Mouse (Mus musculus): ENCODE results near the gene Gpr35.

Gpr35 gene

GRCm38 (mm10) chr1:92979073-92979602 lies 28.5 kb downstream of the Gpr35 start:
- in situ Hi-C loops (cut with MboI, MseI) = no loop called here

GRCm38 (mm10) chr1:92981056-92981845 lies 30.6 kb downstream of the Gpr35 start:
- in situ Hi-C loops (cut with MboI, MseI) = no loop called here

GRCm38 (mm10) chr1:92982931-92983605 lies 32.4 kb downstream of the Gpr35 start:
- in situ Hi-C loops (cut with MboI, MseI) = no loop called here

DNA sequence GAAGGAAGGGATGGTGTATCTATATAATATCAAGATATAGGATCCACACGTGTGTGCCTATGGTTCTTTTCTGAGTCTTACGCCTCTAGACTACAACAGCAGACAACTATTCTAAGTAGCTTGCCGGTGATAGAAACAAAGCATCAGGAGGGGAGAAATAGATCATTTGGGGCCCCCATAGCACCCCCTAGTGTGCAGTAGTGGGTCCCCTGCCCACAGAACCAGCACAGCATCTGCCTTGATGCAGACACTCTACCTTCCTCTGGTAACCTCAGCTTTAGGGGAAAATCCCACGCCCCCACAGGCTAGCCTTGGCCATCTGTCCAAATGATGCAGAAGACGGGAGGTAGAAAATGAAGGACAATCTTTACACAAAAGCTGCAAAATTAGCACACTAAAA lies 34.3 kb downstream of the Gpr35 start:
- in situ Hi-C loops (cut with MboI, MseI) = no loop called here

- in situ Hi-C loops (cut with MboI, MseI) = no loop called here
These were observed 38.2 kb downstream of the Gpr35 start for GRCm38 (mm10) chr1:92988894-92989293.

GRCm38 (mm10) chr1:92989891-92990290 lies 39.2 kb downstream of the Gpr35 start:
- in situ Hi-C loops (cut with MboI, MseI) = no loop called here

- in situ Hi-C loops (cut with MboI, MseI) = no loop called here
These were observed 41.7 kb downstream of the Gpr35 start for GRCm38 (mm10) chr1:92992214-92992855.

DNA sequence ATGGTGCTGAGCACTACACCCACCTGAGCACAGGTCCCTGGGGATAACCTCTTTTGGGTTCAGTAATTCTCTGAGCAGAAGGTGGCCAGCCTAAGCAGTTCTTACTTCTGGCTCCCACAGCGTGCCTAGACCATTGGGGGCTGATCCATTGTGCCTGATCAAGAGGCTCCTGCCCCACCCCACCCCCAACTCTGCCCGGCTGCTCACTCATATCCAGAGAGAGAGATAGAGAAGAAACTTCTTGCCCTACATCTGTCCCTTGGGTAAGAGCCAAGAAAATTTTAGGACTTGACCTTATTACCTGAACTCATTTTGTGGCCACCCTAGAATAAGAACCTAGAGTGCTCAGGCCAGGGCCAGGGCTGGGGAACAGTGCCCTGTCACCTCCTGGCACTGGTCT lies 42.2 kb downstream of the Gpr35 start:
- in situ Hi-C loops (cut with MboI, MseI) = no loop called here

DNA sequence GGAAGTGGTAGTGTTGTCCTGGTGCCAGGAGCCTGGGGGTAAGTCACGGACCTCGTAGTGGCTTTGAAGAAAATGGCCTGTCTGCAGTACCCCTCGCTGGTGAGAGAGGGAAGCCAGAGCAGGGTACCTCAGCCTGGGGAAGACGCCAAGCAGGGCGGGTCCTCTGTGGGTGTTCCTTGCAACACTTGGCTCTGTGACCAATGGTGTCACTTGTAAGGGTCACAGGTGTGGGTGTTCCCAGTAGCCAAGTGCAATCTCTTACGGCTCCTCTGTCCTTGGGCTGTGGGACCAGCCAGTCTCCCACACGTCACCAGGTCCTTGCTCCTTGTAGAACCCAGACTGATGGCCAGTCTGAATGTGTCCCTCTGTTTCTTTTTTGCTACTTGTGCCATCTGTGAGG lies 55.4 kb downstream of the Gpr35 start, which contains the start of gene Aqp12:
Gene Aqp12, plus strand, starts transcription at position 274 of the 400 bp plus-strand sequence.
- in situ Hi-C loops (cut with MboI, MseI) = no loop called here

DNA sequence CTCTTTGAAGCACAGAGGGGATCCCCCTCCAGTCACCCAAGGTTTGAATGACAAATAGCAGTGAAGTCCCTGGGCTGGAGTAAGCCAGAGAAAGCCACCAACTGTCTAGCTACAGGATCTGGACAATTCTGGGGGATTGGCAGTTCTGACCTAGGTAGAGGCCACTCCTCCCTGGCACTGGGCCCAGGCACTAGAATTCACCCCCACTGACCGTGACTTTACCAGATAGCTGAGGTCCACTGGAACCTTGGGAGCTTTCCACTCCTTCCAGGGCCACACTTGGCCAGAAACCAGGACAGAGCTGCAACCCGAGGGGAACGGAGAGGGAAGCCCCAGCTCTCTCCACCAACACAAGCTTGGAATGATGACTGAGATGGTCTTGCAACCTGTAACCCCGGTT lies 58.5 kb downstream of the Gpr35 start:
- in situ Hi-C loops (cut with MboI, MseI) = no loop called here

- in situ Hi-C loops (cut with MboI, MseI) = no loop called here
These were observed 60.1 kb downstream of the Gpr35 start for GRCm38 (mm10) chr1:93010731-93011130.

GRCm38 (mm10) chr1:93012103-93012585 lies 61.5 kb downstream of the Gpr35 start:
- in situ Hi-C loops (cut with MboI, MseI) = no loop called here

- in situ Hi-C loops (cut with MboI, MseI) = no loop called here
These were observed 62.7 kb downstream of the Gpr35 start for GRCm38 (mm10) chr1:93013367-93013766.

GRCm38 (mm10) chr1:93014460-93014859 lies 63.8 kb downstream of the Gpr35 start:
- in situ Hi-C loops (cut with MboI, MseI) = no loop called here

DNA sequence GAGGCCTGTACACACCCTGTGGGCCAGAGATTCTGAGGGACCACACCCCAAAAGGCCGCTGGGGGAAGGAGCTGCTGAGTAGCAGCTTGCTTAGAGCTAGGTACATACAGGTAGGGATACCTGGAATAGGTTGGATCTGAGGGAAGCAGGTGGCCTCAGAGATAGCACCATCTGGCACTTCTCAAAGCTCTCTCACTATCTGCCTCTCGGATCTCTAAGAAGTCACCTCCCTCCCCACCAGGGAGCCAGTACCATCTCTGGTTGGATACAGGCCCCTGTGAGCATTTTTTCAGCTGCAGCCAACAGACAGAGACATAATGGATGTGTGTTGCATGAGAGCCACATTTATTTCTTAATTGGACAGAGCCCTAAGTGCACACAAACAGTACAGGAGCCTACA lies 64.5 kb downstream of the Gpr35 start:
- in situ Hi-C loops (cut with MboI, MseI) = no loop called here

- in situ Hi-C loops (cut with MboI, MseI) = no loop called here
These were observed 68.1 kb downstream of the Gpr35 start for GRCm38 (mm10) chr1:93018716-93019115.

GRCm38 (mm10) chr1:93020602-93021001 lies 69.9 kb downstream of the Gpr35 start:
- in situ Hi-C loops (cut with MboI, MseI) = no loop called here

- in situ Hi-C loops (cut with MboI, MseI) = no loop called here
These were observed 75.9 kb downstream of the Gpr35 start for GRCm38 (mm10) chr1:93026600-93026999.

DNA sequence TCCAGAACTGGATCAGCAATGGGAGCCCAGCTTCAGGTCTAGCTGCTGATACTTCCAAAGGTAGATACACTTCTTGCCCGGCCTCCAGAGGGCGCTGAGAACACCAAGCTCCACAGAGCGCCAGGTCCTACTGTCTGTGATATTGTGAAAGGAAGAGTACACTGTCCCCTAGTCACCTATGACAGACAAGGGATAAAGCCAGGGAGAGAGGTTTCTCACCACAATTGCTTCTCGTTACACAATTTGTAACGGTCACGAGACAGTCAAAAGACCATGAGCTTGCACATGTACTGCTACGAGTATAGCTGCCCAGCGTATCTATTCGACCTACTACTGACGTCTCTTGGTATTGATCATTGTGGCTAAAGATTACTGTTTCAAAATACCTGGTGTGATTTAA lies 78.7 kb downstream of the Gpr35 start:
- in situ Hi-C loops (cut with MboI, MseI) = no loop called here

DNA sequence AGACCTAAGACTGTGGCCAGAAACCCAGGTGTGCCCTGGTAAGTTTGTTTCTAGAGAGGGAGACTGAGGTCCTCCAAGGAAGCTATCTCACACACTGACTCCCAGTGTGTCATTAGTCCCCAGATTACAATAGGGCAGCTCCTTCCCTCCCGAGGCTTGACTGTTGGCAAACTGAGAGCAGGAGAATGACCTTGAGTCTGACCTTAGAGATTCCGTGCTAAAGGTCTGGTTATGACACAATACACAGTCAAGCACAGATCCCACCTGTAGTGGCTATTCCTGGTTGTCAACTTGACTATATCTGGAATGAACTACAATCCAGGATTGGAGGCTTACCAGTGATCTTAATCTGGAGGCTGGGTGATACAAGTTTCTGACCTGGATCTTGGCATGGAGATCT lies 79.4 kb downstream of the Gpr35 start:
- in situ Hi-C loops (cut with MboI, MseI) = no loop called here

- in situ Hi-C loops (cut with MboI, MseI) = no loop called here
These were observed 80.5 kb downstream of the Gpr35 start for GRCm38 (mm10) chr1:93031199-93031598.

GRCm38 (mm10) chr1:93033989-93034388 lies 83.3 kb downstream of the Gpr35 start:
- in situ Hi-C loops (cut with MboI, MseI) = no loop called here

Measured in T-helper 2 cell (primary cell).